Mouse (Mus musculus): Measurements from ENCODE around the gene Insig2. TPM values are rescaled to one million over a fixed set of nuclear protein-coding genes. Genes with fewer than 3 reads are reported as not detected.
A peak's percentile ranks its signal among the peaks of the same experiment; 100 is the strongest.

Gene Insig2
- 10 to 100 TPM; 41.5 to 43.0 TPM for total RNA-seq (2021)
- long read RNA-seq, experiment 1, transcript Insig2-201 (6 exons, 2,697 nt), result major isoform, 101 of 128 reads
- long read RNA-seq, experiment 1, partial matches to known transcripts, result 2 of 128 reads
- long read RNA-seq, experiment 1, other reads (novel, unspliced or antisense), result 21 of 128 reads
- long read RNA-seq, experiment 2, transcript Insig2-201 (6 exons, 2,697 nt), result major isoform, 76 of 90 reads
- long read RNA-seq, experiment 2, partial matches to known transcripts, result 2 of 90 reads
- long read RNA-seq, experiment 2, other reads (novel, unspliced or antisense), result 9 of 90 reads

DNA sequence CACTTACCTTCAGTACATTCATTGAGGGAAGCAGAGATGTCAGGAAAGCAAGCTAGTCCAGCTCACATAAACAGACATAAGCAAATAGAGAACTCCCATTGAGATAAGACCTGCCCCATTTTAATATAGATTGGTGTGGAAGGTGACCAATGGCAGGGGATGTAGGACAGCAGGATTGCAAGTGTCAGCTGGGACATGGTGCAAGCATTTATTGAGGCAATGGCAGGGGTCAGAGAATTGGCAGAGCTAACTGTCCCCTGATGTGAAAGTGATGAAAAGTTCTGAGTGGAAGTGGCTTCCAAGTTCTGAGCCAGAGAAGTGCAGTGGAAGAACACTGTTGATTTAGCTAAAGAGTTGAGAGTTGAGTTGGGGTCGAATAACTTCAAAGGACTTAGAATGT lies at the start of gene Insig2:
Gene Insig2 (minus strand): TSS at position 105 of the 400 bp plus-strand sequence.
- no peak for DNase-seq

DNA sequence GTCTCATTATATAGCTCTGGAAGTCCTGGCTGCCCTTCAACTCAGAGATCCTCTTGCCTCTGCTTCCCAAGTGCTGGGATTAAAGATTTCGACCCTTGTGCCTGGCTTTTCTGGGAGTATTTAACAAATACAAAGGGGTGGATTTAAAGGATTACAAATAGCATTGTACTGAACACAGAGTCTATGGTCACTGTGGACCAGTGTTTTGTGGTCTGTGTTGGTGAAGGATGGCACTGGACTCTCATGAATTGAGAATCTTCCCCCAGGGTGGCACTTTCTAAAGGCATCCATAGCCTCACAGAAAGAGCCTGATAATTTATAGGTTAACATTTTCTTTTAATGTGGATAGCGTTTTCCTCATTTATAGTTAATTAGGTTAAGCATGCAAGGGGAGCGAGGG lies 49.2 kb upstream of the Insig2 start:
- no peak for DNase-seq

DNA sequence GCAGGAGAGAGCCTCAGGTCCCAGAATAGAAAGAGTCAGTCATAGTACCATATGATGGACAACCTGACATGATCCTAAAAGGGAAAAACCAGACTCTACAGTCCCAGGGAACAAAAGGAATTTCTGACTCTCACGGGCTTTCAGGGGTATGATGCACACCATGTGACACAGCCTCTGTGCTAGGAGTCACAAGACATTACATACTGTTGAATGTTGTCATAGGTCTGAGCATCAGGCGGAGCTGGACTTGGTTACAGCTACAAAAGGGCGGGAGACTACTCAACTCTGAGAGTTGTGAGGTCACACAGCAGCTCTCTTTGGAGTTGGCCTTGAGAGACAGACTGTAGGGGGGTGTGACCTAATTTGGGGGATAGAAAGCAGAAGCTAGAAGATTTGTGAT lies 47.6 kb upstream of the Insig2 start:
- DNase-seq, result no peak

DNA sequence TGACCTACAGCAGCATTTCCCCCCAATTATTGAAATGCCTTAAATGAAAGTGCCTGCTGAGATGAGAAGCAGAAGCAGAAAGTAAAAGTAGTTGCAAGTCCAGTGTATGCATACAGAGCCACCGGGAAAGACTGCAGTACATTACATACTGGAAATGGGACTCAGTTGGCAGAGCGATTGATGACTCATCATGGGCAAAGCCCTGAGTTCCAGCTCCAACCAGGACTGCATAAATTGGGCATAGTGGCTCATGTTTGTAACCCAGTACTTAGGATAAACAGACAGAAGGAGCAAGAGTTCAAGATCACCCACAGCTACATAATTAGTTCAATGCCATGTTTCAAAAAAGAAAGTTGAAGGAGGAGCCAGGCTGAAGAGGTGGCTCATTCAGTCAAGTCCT lies 45.5 kb upstream of the Insig2 start:
- no peak for DNase-seq

DNA sequence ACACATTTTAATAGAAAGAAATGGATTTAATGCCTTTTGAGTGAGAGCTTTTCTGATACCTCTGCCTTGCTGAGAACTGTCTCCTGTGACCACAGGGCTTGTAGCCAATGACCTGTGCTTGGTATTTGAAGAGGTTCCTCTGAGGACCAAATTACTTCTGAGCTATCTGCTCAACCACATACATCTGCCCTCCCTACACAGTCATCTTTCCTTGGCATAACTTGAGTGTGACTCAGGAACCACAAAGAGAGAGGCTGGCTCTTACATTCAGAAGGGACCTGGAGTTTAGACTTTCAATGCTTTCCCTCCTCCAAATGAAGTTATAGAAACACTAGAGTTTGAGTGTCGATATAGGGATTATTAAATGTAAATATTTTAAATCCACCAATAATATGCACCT lies 45.0 kb upstream of the Insig2 start:
- DNase-seq, result no peak

DNA sequence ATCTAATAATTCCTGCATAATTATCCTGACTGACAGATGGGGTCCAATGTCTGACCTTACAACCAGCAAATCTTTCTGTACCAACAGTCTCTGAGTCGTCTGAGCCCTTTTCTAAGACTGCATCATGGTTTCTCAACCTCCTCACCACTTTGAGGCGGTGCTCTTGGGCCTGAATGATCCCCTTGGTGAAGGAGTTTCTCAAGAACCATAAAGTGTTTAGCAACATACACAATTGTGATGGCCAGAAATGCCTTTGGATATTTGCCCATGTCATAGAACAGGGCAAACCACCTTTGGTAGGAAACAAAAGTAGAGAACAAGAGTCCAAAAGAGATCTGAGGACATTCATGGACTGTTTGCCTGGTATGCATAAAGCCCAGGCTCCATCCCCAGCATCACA lies 41.2 kb upstream of the Insig2 start:
- DNase-seq, result no peak

DNA sequence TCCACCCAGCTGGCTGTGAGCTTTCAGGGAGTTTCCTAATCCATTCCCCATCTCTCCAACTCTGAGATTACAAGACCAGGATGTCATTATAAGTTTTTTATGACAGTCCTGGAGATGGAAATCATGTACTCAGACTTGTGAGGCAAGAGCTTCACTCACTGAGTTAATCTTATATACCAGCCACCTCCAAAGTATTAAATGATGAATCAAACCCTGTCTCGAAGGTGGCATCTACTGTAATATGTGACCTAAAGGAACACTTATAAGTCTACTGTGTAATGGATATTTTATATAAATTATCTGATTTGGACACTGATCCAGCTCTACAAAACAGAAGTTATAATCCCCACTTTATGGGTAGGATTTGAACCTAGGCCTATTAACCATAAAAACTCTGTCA lies 40.3 kb upstream of the Insig2 start:
- no peak for DNase-seq

DNA sequence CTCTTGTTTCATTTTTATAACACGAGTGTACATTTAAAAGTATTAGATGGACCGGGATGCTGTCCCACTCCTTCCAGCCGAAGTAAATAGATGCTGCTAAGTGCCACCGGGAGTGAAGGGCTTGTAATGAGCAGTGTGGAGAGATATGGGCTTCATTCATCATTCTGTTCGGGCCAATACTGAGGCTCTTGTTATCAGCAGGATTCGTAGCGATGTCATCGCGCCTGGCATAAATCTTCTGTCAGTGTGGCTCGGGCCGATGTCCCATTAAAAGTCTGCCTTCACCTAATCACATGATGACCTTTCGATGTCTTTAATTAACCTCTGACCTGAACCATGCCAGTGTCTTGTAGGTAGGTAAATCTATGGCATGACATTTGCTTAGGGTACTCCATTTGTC lies 39.1 kb upstream of the Insig2 start:
- DNase-seq, result no peak

DNA sequence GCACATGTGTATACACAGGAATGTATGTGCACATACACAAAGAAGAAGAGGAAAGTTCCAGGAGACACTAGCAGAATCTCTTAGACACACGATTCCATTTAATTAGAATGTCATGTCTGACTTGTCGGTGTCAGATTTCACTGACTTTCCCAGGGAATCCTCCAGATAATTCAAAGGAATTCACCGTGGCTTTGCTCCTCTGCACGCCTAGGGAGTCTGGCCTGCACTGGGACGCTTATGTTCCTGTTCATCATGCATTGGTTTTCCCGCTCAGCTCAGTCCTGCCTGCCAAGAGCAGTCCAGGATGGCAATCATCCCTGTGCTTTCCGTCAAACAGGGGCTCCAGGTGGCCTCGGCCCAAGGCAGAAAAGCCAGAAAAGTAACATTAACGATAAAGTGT lies 34.9 kb upstream of the Insig2 start:
- no peak for DNase-seq

DNA sequence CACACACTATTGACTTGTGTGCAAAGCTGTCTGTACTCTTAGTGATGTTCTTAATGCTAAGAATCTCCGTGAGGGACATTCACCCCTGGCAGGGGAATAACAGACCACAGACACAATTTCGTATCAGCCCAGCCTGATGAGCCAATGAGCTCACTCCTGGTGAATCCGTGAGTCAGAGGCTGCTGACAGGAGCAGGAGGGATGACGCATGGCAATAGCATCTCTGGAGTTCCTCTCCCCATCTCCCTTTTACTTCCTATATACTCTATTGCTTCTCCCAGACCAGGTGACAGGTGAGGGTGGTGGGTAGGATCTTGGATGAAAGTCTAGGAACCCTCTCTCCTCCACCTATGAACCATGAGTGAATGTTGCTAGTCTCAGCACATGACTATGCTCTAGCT lies 28.2 kb upstream of the Insig2 start:
- DNase-seq, result no peak

DNA sequence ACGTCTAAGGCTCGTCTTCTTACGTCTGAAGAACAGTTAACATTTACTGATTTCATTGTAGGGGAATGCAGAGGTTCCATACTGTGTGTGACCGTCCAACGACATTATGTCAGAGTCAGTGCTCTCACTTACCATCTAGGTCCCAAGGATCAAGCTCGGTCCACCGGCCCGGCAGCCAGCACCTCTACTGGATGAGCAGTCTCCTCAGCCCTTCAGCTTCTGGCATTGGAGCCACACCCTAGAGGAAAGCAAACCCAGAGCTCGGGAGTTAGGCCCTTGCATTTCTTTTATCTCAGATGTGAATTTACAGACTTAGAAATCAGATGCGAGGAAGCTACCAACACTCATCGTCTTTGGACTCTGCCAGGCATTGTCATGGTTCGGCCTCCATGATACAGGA lies 27.3 kb upstream of the Insig2 start:
- DNase-seq, result no peak

DNA sequence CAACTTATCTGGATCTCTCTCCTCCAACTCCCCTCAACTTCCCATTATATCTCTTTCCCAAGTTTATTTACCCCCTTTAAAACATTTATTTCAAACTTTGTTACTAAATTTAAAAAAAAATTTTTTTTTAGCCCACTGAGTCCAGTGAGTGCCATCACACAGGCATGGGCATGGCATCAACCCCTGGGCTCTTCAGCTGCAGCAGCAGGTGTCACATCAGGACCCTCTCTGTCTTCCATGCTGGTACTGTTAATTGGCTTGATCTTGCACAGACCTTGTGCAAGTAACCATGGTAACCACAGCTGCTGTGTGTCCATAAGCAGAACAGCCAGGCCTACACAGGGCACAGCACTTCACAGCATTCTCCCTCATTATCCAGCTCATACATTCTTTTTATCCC lies 21.4 kb upstream of the Insig2 start:
- no peak for DNase-seq

DNA sequence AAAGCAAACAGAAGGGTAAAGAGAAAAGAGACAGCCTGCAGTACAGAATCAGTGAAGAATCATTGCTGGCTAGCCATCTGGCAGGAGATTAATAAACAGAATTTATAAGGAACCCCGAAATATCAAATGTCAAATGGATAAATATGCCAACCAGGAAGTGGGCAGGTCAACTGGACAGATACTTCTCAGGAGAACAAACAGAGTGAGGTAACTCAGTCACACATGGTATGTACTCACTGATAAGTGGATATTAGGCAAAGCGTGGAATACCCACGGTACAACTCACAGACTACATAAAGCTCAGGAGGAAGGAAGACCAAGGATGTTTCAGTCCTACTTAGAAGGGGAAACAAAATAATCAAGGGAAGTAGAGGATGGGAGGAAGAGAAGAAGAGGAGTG lies 18.6 kb upstream of the Insig2 start:
- DNase-seq, result no peak

DNA sequence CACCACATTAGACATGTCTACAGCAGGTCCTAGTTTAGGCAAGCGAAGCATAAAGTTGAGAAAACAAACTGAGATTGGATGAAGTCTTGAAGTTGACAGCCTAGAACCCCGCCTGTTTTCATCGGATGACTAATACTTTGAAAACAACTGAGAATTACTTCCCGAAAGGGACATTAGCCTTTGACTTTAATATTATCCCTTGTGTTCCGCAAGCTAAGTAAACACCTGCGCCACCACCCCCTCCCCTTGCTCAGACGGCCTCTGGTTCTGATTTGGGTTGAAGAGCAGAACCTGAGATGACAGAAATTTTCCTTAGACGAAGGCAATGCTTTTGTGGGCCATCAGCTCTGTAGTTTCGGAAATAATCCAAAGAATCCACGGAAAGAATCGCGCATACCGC lies 18.2 kb upstream of the Insig2 start:
- no peak for DNase-seq

DNA sequence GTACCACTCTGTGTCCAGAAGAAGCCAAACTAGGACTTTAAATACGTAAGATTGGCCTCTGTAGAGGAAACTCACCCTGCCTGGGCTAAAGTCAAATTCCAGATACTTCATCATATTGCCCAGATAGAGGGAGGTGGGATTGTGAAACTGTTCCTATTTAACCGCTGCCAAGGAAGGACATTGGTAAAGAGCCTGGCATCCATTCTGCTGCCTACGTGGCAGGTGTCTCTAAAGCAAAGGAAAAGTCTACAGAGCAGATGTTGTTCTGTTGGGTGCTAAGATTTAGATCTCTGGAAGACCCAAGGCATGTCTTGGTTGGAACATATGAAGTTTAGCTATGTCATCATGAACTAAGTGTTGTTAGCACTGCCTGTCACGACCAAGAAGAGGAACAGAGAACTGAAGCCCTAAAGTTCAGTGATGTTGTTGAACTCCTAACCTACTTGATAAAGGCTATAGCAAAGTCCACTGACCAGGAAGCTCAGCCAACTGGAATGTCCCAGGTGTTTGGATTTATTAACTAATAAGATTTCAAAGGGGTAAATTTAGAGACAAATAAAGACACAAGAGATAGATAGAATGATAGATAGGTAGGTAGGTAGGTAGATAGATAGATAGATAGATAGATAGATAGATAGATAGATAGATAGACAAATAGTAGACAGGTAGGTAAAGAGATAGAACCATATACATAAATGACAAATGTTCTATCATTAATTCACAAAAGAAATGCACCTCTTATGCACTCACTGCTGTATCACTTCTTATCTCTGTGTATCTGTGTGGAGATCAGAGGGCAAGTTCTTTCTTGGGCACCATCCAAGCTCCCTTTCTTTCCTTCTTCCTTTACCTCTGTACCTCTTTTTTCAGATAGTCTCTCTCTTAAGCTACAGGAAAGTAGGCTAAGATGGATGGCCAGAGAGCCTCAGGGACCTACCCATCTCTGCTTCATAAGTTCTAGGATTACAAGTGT lies 16.8 kb upstream of the Insig2 start:
- DNase-seq, result no peak

DNA sequence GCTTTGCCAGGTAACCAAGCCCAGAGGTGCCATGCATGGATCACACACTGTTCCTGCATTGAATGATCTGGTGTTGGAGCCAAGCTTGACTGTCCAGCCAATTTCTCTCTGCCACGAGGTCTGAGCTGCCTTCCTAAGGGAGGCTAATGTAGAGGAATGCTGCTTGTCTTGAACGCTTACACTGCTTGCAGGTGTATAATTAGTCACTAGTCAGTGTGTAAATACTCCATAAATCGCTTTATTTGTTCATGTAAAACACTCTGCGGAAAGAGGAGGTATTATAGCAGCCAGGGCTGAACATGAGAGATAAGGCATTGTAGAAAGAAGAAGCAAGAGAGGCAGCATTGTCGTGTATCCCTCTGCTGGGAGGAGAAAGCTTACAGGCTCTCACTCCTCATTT lies 11.6 kb upstream of the Insig2 start:
- DNase-seq, result no peak

DNA sequence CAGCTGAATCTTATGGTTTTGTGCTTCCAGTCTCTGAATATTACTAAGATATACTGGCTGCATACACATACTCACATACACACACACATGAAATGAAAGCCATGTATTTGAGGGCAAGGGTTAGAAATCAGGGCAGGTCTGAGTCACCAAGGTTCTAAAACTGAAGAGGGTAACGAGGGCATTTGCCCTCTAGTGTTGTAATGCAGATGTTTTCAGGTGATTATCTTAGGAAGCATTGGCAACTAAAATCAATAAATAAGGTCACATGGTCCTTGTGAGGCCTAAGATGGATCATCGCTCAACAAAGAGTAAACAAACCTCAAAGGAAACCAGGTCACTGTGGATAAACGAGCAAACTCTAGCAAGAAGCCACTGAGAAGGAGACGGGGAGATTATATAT lies 3.4 kb upstream of the Insig2 start:
- DNase-seq, result no peak

DNA sequence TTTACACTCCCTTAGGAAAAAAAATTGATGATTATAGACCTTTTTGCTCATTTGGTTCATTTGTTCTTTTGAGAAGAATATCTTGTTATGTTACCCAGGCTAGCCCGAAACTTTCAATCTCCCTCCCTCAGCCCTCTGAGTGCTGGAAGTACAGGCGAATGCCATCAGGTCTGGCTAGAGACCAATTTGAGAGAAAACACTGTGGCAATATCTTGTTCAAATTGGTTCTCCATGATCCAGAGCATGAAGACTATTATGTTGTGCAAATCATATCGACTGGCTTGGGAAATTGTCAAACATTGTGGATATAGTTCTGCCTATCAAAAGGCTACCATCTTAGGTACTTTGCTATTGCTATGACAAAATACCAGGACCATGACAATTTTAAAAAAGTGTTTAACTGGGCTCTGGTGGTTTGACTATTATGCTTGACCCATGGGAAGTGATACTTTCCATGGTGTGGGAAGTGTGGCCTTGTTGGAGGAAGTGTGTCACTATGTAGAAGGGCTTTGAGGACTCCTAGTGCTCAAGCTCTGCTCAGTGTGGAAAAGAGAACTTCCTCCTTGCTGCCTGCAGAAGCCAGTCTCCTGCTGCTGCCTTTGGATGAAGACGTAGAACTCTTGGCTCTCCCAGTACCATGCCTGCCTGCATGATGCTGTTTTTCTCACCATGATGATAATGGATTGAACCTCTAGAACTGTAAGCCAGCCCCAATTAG lies 1.8 kb upstream of the Insig2 start:
- DNase-seq, result no peak

DNA sequence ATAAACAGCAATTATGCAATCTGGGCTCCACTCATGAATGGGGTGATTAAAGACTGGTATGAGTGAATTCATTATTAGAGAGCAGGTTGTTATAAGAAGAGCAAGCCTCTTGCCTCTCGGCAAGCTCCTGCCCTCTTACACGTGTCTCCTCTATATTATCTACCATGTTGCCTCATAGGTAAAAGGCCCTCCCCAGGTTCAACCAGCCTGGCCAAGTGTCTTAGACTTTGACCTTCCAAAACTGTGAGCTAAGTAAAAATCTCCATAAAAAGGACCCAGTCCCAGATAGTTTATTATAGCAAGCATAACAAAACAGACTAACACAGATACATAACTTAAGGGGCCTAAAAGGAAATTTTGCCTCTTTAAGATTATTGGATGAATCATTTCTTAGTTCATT lies 1.8 kb downstream of the Insig2 start:
- no peak for DNase-seq

DNA sequence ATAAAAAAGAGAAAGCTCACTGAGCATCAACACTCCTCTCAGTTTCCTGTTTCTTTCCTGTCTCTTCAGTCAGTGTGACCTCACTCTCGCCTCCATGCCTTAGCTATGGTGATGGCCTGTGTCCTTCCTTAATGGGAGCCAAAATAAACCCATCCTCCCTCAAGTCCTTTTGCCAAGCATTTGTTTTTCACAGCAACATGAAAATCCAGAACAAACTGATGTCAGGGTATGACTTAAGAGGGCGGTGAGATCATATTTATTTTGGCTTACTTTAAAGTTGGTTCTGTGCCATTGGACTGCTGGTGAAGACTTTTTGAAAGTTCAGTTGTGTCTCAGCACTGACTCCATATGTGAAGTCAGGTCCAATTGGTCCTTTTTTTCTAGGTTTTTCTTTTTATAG lies 3.0 kb downstream of the Insig2 start:
- no peak for DNase-seq

DNA sequence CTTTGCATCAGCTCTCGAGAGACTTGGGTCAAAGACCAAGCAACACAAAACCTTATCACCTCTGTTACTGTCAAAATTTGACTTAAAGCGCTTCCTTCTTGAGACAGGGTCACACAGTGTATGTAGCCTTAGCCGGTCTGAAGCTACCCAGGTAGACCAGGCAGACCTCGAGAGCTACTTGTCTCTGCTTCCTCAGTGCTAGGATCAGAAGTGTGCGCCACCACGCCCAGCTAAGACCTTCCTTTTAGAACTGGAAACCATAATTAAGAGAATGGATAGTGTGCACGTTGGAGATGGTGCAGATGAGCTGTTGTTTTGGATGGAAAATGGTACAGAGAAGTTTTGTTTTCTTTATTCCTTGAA lies 4.2 kb downstream of the Insig2 start:
- no peak for DNase-seq

DNA sequence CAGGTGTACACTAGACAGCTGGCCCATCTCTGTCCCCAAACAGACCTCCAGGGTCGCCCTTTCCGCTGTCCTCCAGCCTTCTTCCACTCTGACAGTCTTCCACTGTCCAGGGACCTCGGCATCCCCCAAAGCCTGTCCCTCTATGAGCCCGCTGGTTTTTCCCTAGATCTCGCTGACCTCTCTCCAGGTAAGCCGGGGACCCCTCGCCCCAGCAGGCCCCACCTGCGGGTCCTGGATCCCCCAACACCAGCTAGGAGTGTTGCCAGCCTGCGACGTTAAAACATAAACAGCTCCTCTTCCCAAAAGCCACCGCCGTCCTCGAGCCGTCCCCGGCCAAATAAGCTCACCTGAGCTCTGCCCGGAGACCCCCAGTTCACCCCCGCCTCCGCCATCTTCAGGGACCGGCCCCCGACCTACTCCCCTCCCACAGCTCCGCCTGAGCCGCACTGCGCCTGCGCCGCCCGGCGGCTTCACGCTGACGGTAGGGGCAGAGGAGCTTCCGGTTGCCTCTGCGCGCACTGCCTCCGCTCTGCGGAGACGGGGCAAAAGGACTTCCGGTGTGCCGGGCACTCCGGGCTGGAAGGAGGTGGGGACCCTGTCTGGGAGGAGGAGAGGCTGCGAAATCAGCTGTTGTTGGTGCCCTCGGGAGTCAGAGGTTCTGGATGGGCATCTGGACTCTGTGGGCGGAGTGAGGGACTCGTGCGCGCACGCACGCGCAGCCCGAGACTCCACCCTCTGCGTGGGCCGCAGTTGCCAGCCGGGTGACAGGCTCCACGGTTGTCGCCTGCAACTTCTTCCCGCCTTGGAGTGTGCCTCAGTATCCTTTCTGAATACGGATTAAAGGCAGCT lies 4.8 kb downstream of the Insig2 start:
- DNase-seq, result peak; percentile 94
